In the genomic region with DNA sequence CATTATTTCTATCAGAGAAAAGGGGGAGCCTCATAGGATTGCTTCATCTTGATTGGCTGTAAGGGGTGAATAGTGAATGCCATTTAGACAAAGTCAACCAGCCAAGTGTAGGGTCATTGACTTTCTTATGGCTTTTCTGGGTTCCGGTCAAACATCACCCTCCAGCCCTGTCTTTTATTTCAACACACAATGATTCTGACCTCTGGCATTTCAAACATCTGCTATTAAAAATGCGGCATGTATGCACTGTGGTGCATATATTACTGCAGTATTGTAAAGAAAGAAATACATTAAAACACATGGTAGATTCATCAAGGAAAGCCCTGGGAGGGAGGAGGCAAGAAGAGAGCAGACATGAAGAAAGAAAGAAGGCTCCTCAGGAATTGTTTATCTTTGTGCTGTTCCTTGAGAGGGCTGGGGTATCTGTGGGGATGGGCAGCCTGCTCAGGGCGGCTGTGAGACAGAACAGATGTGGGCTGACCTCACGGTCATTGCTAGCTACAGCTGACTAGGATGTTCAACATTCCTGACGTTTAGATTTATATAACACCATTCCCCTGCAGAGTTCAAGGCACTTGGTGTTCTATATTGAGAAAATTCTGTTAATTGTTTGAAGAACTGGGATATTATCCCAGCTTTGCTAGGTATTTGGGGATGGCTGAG, we compare ENCODE assay signal across 12 mouse cellular contexts.
A peak's percentile ranks its signal among the peaks of the same experiment; 100 is the strongest.
DNase-seq lines count a peak whose midpoint lies in the region; ATAC-seq lines count a peak whose summit lies in the region.
"Had no signal": no experiment of that assay in that cellular context is flagged by ENCODE, and none has a peak within 500 bp of the region (broad histone marks: within the 10 kb centered on the region; RNA-seq: fewer than 3 reads in every experiment).

No protein-coding gene starts in this region.

- no peak overlapping the region for H3K4me2 ChIP-seq in heart, embryonic 13.5 days
- no peak overlapping the region for H3K4me2 ChIP-seq in midbrain, embryonic 14.5 days (ENCODE audit: low read length)
- no peak overlapping the region for H3K4me2 ChIP-seq in midbrain, embryonic 16.5 days (ENCODE audit: low read length)
- no peak overlapping the region for H3K4me2 ChIP-seq in lung, embryonic 15.5 days
- no peak overlapping the region for H3K4me2 ChIP-seq in midbrain, embryonic 11.5 days
- no peak overlapping the region for H3K4me2 ChIP-seq in hindbrain, embryonic 11.5 days (replicated peaks; ENCODE audit: low read depth, low read length)
- H3K4me2 ChIP-seq: limb, embryonic 12.5 days; neural tube, embryonic 12.5 days had no signal

- 30% methylated on average over 5 of the region's 5 CpGs for WGBS in heart, embryonic 13.5 days
- 61% methylated on average over 5 of the region's 5 CpGs for WGBS in midbrain, embryonic 14.5 days
- WGBS in midbrain, embryonic 16.5 days, result 56% methylated on average over 5 of the region's 5 CpGs
- 22% methylated on average over 5 of the region's 5 CpGs for WGBS in lung, embryonic 15.5 days
- WGBS in midbrain, embryonic 11.5 days, result 59% methylated on average over 5 of the region's 5 CpGs
- WGBS in hindbrain, embryonic 11.5 days, result 38% methylated on average over 5 of the region's 5 CpGs

- peaks cover 8% of the 10 kb centered on the region for H3K4me1 ChIP-seq in heart, embryonic 13.5 days
- no peaks in the 10 kb centered on the region for H3K4me1 ChIP-seq in midbrain, embryonic 14.5 days (ENCODE audit: control insufficient read depth, insufficient read depth, low read length)
- no peaks in the 10 kb centered on the region for H3K4me1 ChIP-seq in midbrain, embryonic 16.5 days (ENCODE audit: control insufficient read depth, insufficient read depth, low read length)
- peaks cover 12% of the 10 kb centered on the region; the same call in 1 of the 2 replicates for H3K4me1 ChIP-seq in lung, embryonic 15.5 days
- no peaks in the 10 kb centered on the region for H3K4me1 ChIP-seq in midbrain, embryonic 11.5 days (ENCODE audit: control insufficient read depth, insufficient read depth, low read length)
- 0 out of 2 replicates have a peak, but pooled peaks cover 2% of the 10 kb centered on the region for H3K4me1 ChIP-seq in hindbrain, embryonic 11.5 days (replicated peaks; ENCODE audit: control insufficient read depth, insufficient read depth, low read length)
- H3K4me1 ChIP-seq: limb, embryonic 12.5 days; neural tube, embryonic 12.5 days had no signal

- no peaks in the 10 kb centered on the region for H3K9me3 ChIP-seq in heart, embryonic 13.5 days
- H3K9me3 ChIP-seq in midbrain, embryonic 14.5 days (ENCODE audit: control insufficient read depth, low read length), result no peaks in the 10 kb centered on the region
- no peaks in the 10 kb centered on the region; the same call in 1 of the 2 replicates for H3K9me3 ChIP-seq in midbrain, embryonic 16.5 days (replicated peaks; ENCODE audit: control insufficient read depth, low read length, poor library complexity, severe bottlenecking)
- no peaks in the 10 kb centered on the region for H3K9me3 ChIP-seq in lung, embryonic 15.5 days
- H3K9me3 ChIP-seq in midbrain, embryonic 11.5 days (ENCODE audit: control insufficient read depth, low read length), result no peaks in the 10 kb centered on the region
- H3K9me3 ChIP-seq in hindbrain, embryonic 11.5 days (ENCODE audit: control insufficient read depth, low read length), result no peaks in the 10 kb centered on the region
- H3K9me3 ChIP-seq: forebrain, embryonic 10.5 days; limb, embryonic 12.5 days; neural tube, embryonic 12.5 days had no signal

- no peak overlapping the region for H3K27ac ChIP-seq in heart, embryonic 13.5 days (replicated peaks)
- H3K27ac ChIP-seq in midbrain, embryonic 14.5 days (replicated peaks; ENCODE audit: low read depth, low read length), result no peak overlapping the region
- no peak overlapping the region for H3K27ac ChIP-seq in midbrain, embryonic 16.5 days (ENCODE audit: low read length)
- no peak overlapping the region for H3K27ac ChIP-seq in lung, embryonic 15.5 days
- no peak overlapping the region for H3K27ac ChIP-seq in midbrain, embryonic 11.5 days (ENCODE audit: low read depth, low read length)
- no peak overlapping the region for H3K27ac ChIP-seq in hindbrain, embryonic 11.5 days (ENCODE audit: low read depth, low read length)
- H3K27ac ChIP-seq: forebrain, embryonic 10.5 days; limb, embryonic 12.5 days; neural tube, embryonic 12.5 days had no signal

- intact Hi-C loops in heart, postnatal 36 days (cut with DNase I), result no loop called here

- H3K9ac ChIP-seq in heart, embryonic 13.5 days, result no peak overlapping the region
- no peak overlapping the region for H3K9ac ChIP-seq in midbrain, embryonic 14.5 days (replicated peaks; ENCODE audit: low read length)
- H3K9ac ChIP-seq in midbrain, embryonic 16.5 days (ENCODE audit: low read depth, low read length), result no peak overlapping the region
- no peak overlapping the region for H3K9ac ChIP-seq in lung, embryonic 15.5 days
- no peak overlapping the region for H3K9ac ChIP-seq in midbrain, embryonic 11.5 days (ENCODE audit: low read length)
- H3K9ac ChIP-seq in hindbrain, embryonic 11.5 days (ENCODE audit: low read depth, low read length), result no peak overlapping the region
- H3K9ac ChIP-seq: limb, embryonic 12.5 days; neural tube, embryonic 12.5 days had no signal

- DNase-seq in heart, postnatal 36 days, result no peak
- peak; percentile 11 for DNase-seq in midbrain, embryonic 14.5 days
- no peak for DNase-seq in testis, postnatal 10 days (ENCODE audit: low spot score)
- no peak for DNase-seq in midbrain, embryonic 11.5 days (ENCODE audit: low spot score, missing footprints)
- DNase-seq in hindbrain, embryonic 11.5 days (ENCODE audit: low spot score), result no peak
- DNase-seq: cerebellum, postnatal 25 days had no signal

- H3K27me3 ChIP-seq in heart, embryonic 13.5 days (replicated peaks), result no peaks in the 10 kb centered on the region
- no peaks in the 10 kb centered on the region for H3K27me3 ChIP-seq in midbrain, embryonic 14.5 days (ENCODE audit: control insufficient read depth, insufficient read depth, low read length)
- no peaks in the 10 kb centered on the region for H3K27me3 ChIP-seq in midbrain, embryonic 16.5 days (ENCODE audit: control insufficient read depth, insufficient read depth, low read depth, low read length)
- H3K27me3 ChIP-seq in lung, embryonic 15.5 days, result no peaks in the 10 kb centered on the region
- no peaks in the 10 kb centered on the region for H3K27me3 ChIP-seq in midbrain, embryonic 11.5 days (ENCODE audit: control insufficient read depth, insufficient read depth, low read length)
- H3K27me3 ChIP-seq in hindbrain, embryonic 11.5 days (ENCODE audit: control insufficient read depth, insufficient read depth, low read length), result no peaks in the 10 kb centered on the region
- H3K27me3 ChIP-seq: limb, embryonic 12.5 days; neural tube, embryonic 12.5 days had no signal

- H3K36me3 ChIP-seq in heart, embryonic 13.5 days, result no peaks in the 10 kb centered on the region
- H3K36me3 ChIP-seq in midbrain, embryonic 14.5 days (ENCODE audit: control insufficient read depth, insufficient read depth, low read length), result no peaks in the 10 kb centered on the region
- H3K36me3 ChIP-seq in midbrain, embryonic 16.5 days (ENCODE audit: control insufficient read depth, insufficient read depth, low read length), result no peaks in the 10 kb centered on the region
- no peaks in the 10 kb centered on the region for H3K36me3 ChIP-seq in lung, embryonic 15.5 days
- H3K36me3 ChIP-seq in midbrain, embryonic 11.5 days (ENCODE audit: control insufficient read depth, insufficient read depth, low read length), result no peaks in the 10 kb centered on the region
- H3K36me3 ChIP-seq in hindbrain, embryonic 11.5 days (ENCODE audit: control insufficient read depth, insufficient read depth, low read length), result no peaks in the 10 kb centered on the region
- H3K36me3 ChIP-seq: forebrain, embryonic 10.5 days; limb, embryonic 12.5 days; neural tube, embryonic 12.5 days had no signal

- H3K4me3 ChIP-seq in heart, embryonic 13.5 days, result no peak overlapping the region
- H3K4me3 ChIP-seq in midbrain, embryonic 14.5 days (replicated peaks; ENCODE audit: low read depth, low read length), result no peak overlapping the region
- no peak overlapping the region for H3K4me3 ChIP-seq in midbrain, embryonic 16.5 days (ENCODE audit: low read depth, low read length)
- no peak overlapping the region for H3K4me3 ChIP-seq in lung, embryonic 15.5 days
- no peak overlapping the region for H3K4me3 ChIP-seq in midbrain, embryonic 11.5 days (ENCODE audit: low read depth, low read length)
- H3K4me3 ChIP-seq in hindbrain, embryonic 11.5 days (ENCODE audit: low read depth, low read length), result no peak overlapping the region
- H3K4me3 ChIP-seq: forebrain, embryonic 10.5 days; limb, embryonic 12.5 days; neural tube, embryonic 12.5 days had no signal

- peak; percentile 37; the same call in 1 of the 2 replicates for ATAC-seq in heart, embryonic 13.5 days (ENCODE audit: extremely low read depth, insufficient number of reproducible peaks, low FRiP score, low TSS enrichment)
- ATAC-seq in midbrain, embryonic 14.5 days (ENCODE audit: low FRiP score, low TSS enrichment), result no peak
- ATAC-seq in midbrain, embryonic 16.5 days, result no peak
- peak; percentile 92 for ATAC-seq in lung, embryonic 15.5 days (ENCODE audit: borderline replicate concordance, extremely low read depth, low FRiP score, low TSS enrichment)
- ATAC-seq in midbrain, embryonic 11.5 days (ENCODE audit: low FRiP score), result no peak
- ATAC-seq in hindbrain, embryonic 11.5 days (ENCODE audit: low FRiP score), result no peak

Comparison
In these comparisons a context has a peak if more than half of its experiments do, and no peak if none do; other contexts are left out.
1. ATAC-seq: peak in heart, embryonic 13.5 days (single experiment) and lung, embryonic 15.5 days (single experiment); none in midbrain, embryonic 14.5 days (single experiment), midbrain, embryonic 16.5 days (single experiment), midbrain, embryonic 11.5 days (single experiment) and hindbrain, embryonic 11.5 days (single experiment).